Mouse (Mus musculus): ENCODE data around the gene Wsb2.

- no peak for TF ChIP-seq CTCF (IDR thresholded peaks at IDR 0.05; ENCODE audit: low read depth)
- no peak for TF ChIP-seq EP300 (IDR thresholded peaks at IDR 0.05; ENCODE audit: low read depth)
These were observed 42.3 kb upstream of the Wsb2 start for GRCm38 (mm10) chr5:117314587-117315428.
